Mouse (Mus musculus) heart, postnatal 0 days (tissue): ENCODE measurements around the gene Nfs1.
"Not testable (repeated sequence)": the region's sequence is repeated elsewhere in the genome, so short reads cannot be mapped to it uniquely, and the experiment has no call there.

Source experiments
- CTCF ChIP-seq: IDR thresholded peaks from 2 replicates; pipeline ENCODE4 v1.5.1; 2016; ENCODE audit warnings: antibody characterized with exemption, control low read depth, low read depth
- EP300 ChIP-seq: IDR thresholded peaks from 2 replicates; pipeline ENCODE4 v1.6.1; 2016; ENCODE audit warnings: antibody characterized with exemption, low read depth

DNA sequence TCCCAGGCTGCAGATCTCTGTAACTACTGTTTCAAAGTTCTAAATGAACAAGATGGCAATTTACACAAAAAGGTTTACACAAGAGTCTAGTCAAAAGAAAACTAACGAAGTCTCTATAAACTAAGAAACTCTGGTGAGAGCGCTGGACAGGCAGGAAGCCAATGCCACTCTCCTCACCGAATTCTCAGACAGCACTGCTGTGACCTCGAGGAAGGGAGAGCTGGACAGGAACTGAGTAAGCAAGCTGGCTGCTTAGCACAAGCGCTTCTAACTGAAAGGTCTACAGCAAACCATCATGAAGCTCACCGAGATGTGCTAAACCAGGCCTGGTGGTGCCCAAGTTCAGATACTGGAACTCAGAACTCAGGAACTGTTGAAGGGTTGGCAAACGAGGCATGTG lies 45.3 kb upstream of the Nfs1 start:
- TF ChIP-seq CTCF, EP300: not testable (repeated sequence)
